Mouse (Mus musculus) thymus, postnatal 36 days (tissue): ENCODE results near the gene Gpatch3.

Source experiments
- DNase-seq, 2 experiments: peaks; one replicate each; pipeline ENCODE4 v3.0.0; 2022; ENCODE audit warnings: mixed read lengths in 2 of 2

Gpatch3 gene

GRCm38 (mm10) chr4:133584059-133584951, 9.8 kb downstream of the Gpatch3 start, which contains the start of gene Gpn2:
TSS of gene Gpn2 (plus strand) at chr4:133584362.
- DNase-seq: peak; percentile 80 to 84

- peak; percentile 54 to 68 for DNase-seq
These were observed 18.0 kb downstream of the Gpatch3 start for GRCm38 (mm10) chr4:133592570-133592969.

- DNase-seq: no peak
These were observed 21.0 kb downstream of the Gpatch3 start for GRCm38 (mm10) chr4:133595538-133595937.

GRCm38 (mm10) chr4:133596084-133596483, 21.5 kb downstream of the Gpatch3 start:
- DNase-seq: no peak

GRCm38 (mm10) chr4:133598616-133599015, 24.1 kb downstream of the Gpatch3 start:
- no peak for DNase-seq

GRCm38 (mm10) chr4:133599116-133599515, 24.6 kb downstream of the Gpatch3 start:
- DNase-seq: no peak

GRCm38 (mm10) chr4:133599571-133600073, 25.1 kb downstream of the Gpatch3 start:
- DNase-seq: peak; percentile 58 to 68

- DNase-seq: no peak
These were observed 25.8 kb downstream of the Gpatch3 start for GRCm38 (mm10) chr4:133600306-133600705.

- peak; percentile 54 to 62 for DNase-seq
These were observed 27.2 kb downstream of the Gpatch3 start, which contains the start of gene Sfn for GRCm38 (mm10) chr4:133601721-133602218. TSS of gene Sfn (minus strand) at chr4:133602168.

- no peak for DNase-seq
These were observed 28.5 kb downstream of the Gpatch3 start for GRCm38 (mm10) chr4:133603056-133603455.

- DNase-seq: no peak
These were observed 29.6 kb downstream of the Gpatch3 start for GRCm38 (mm10) chr4:133604175-133604574.

- DNase-seq: no peak
These were observed 30.3 kb downstream of the Gpatch3 start for GRCm38 (mm10) chr4:133604856-133605255.

- no peak for DNase-seq
These were observed 30.8 kb downstream of the Gpatch3 start for GRCm38 (mm10) chr4:133605330-133605729.

GRCm38 (mm10) chr4:133607284-133607683, 32.7 kb downstream of the Gpatch3 start:
- DNase-seq: no peak

GRCm38 (mm10) chr4:133609719-133610118, 35.2 kb downstream of the Gpatch3 start:
- peak; percentile 78 to 80 for DNase-seq

GRCm38 (mm10) chr4:133611815-133612214, 37.3 kb downstream of the Gpatch3 start:
- DNase-seq: no peak

GRCm38 (mm10) chr4:133612416-133612815, 37.9 kb downstream of the Gpatch3 start:
- no peak for DNase-seq

- no peak for DNase-seq
These were observed 38.5 kb downstream of the Gpatch3 start for GRCm38 (mm10) chr4:133613026-133613425.

- no peak for DNase-seq
These were observed 39.3 kb downstream of the Gpatch3 start for GRCm38 (mm10) chr4:133613867-133614266.

GRCm38 (mm10) chr4:133614274-133614761, 39.8 kb downstream of the Gpatch3 start:
- DNase-seq: no peak

GRCm38 (mm10) chr4:133615416-133615815, 40.9 kb downstream of the Gpatch3 start:
- DNase-seq: no peak

- DNase-seq: no peak
These were observed 43.4 kb downstream of the Gpatch3 start for GRCm38 (mm10) chr4:133617936-133618335.

- DNase-seq: no peak
These were observed 45.1 kb downstream of the Gpatch3 start for GRCm38 (mm10) chr4:133619473-133620136.
